ENCODE assay signal across 10 mouse cellular contexts in the genomic region with DNA sequence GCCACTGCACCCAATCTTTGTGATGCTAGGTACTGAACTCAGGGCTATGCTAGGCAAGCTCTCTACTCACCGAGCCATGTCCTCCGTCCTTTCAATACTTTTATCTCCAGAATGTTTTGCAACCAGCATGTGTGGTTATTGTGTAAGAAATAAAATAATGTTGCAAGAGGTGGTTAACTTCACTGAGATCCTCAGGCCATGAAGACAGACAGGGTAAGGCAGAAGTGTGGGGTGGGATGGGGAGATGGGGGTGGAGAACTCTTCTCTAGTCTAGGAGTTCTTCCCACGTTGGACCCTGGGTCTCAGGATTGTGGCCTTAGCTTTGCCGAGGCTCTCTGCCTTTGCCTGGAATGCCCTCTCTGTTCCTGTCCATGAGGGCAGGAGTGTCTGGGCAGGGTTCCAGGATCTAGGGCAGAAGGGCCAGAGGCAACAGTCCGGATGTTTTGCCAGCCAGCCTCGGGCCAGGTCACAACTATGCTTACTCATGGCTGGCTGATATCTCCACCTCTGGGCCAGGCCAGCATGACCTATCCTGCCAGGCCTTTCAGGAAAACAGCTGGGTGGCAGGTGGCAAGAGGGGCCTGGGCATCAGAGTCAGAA. TPM values are rescaled to one million over a fixed set of nuclear protein-coding genes. Genes with fewer than 3 reads are reported as not detected.
DNase-seq lines count a peak whose midpoint lies in the region; ATAC-seq and TF ChIP-seq lines count a peak whose summit lies in the region.
"Had no signal": no experiment of that assay in that cellular context is flagged by ENCODE, and none has a peak within 500 bp of the region (broad histone marks: within the 10 kb centered on the region; RNA-seq: fewer than 3 reads in every experiment).

No protein-coding gene starts in this region.

- TF ChIP-seq CTCF in liver, postnatal 0 days (IDR thresholded peaks at IDR 0.05; ENCODE audit: low read depth) = no peak

- H3K27ac ChIP-seq in heart, embryonic 11.5 days (ENCODE audit: low read depth, low read length) = no peak overlapping the region
- peak overlapping the region; percentile 74 for H3K27ac ChIP-seq in liver, postnatal 0 days (ENCODE audit: low read depth)
- H3K27ac ChIP-seq in hindbrain, embryonic 12.5 days = no peak overlapping the region

- H3K9ac ChIP-seq in heart, embryonic 11.5 days (ENCODE audit: low read depth, low read length) = no peak overlapping the region
- no peak overlapping the region for H3K9ac ChIP-seq in liver, postnatal 0 days (replicated peaks)
- H3K9ac ChIP-seq in hindbrain, embryonic 12.5 days = no peak overlapping the region

- DNase-seq in heart, adult 11 months = peak; percentile 98
- peak; percentile 40 for DNase-seq in Muller cell, postnatal 12 days (ENCODE audit: inconsistent ontology term)
- peak; percentile 62 for DNase-seq in gastrocnemius, postnatal 10 days
- peak; percentile 79 for DNase-seq in liver, postnatal 0 days
- DNase-seq in right cerebral cortex, postnatal 4 days = no peak
- DNase-seq: retina, postnatal 1 day had no signal

- no peak for ATAC-seq in heart, embryonic 11.5 days (replicated peaks; ENCODE audit: insufficient number of reproducible peaks, low FRiP score, low TSS enrichment)
- peak; percentile 97 for ATAC-seq in liver, postnatal 0 days
- ATAC-seq in hindbrain, embryonic 12.5 days (ENCODE audit: low FRiP score) = no peak
- no peak for ATAC-seq in CD4-positive, CD25-positive, alpha-beta regulatory T cell, adult 4 months
- ATAC-seq: forebrain, embryonic 16.5 days had no signal

- H3K9me3 ChIP-seq in heart, embryonic 11.5 days (replicated peaks; ENCODE audit: control insufficient read depth, low read length) = no peaks in the 10 kb centered on the region
- H3K9me3 ChIP-seq in liver, postnatal 0 days (ENCODE audit: low read length) = no peaks in the 10 kb centered on the region
- no peaks in the 10 kb centered on the region for H3K9me3 ChIP-seq in hindbrain, embryonic 12.5 days (replicated peaks)

- no peak overlapping the region for H3K4me2 ChIP-seq in heart, embryonic 11.5 days
- no peak overlapping the region for H3K4me2 ChIP-seq in liver, postnatal 0 days (ENCODE audit: low read depth, low read length)
- no peak overlapping the region for H3K4me2 ChIP-seq in hindbrain, embryonic 12.5 days (replicated peaks)

- TF ChIP-seq EP300 in liver, postnatal 0 days (IDR thresholded peaks at IDR 0.05; ENCODE audit: low read depth) = no peak

- no peaks in the 10 kb centered on the region; the same call in 1 of the 2 replicates for H3K27me3 ChIP-seq in heart, embryonic 11.5 days (ENCODE audit: control insufficient read depth, insufficient read depth, low read length)
- H3K27me3 ChIP-seq in liver, postnatal 0 days (ENCODE audit: insufficient read depth, low read length) = no peaks in the 10 kb centered on the region
- no peaks in the 10 kb centered on the region; the same call in 1 of the 2 replicates for H3K27me3 ChIP-seq in hindbrain, embryonic 12.5 days

- H3K36me3 ChIP-seq in heart, embryonic 11.5 days (ENCODE audit: control insufficient read depth, insufficient read depth, low read length) = no peaks in the 10 kb centered on the region
- no peaks in the 10 kb centered on the region for H3K36me3 ChIP-seq in liver, postnatal 0 days (replicated peaks; ENCODE audit: insufficient read depth, low read length)
- no peaks in the 10 kb centered on the region for H3K36me3 ChIP-seq in hindbrain, embryonic 12.5 days

- H3K4me1 ChIP-seq in heart, embryonic 11.5 days (ENCODE audit: control insufficient read depth, insufficient read depth, low read length) = peaks cover 4% of the 10 kb centered on the region; the same call in 1 of the 2 replicates
- H3K4me1 ChIP-seq in liver, postnatal 0 days (ENCODE audit: insufficient read depth) = 0 out of 2 replicates have a peak, but pooled peaks cover 3% of the 10 kb centered on the region
- H3K4me1 ChIP-seq in hindbrain, embryonic 12.5 days = peaks cover 15% of the 10 kb centered on the region

- no peak overlapping the region for H3K4me3 ChIP-seq in heart, embryonic 11.5 days (ENCODE audit: low read depth, low read length)
- no peak overlapping the region for H3K4me3 ChIP-seq in liver, postnatal 0 days (ENCODE audit: low read depth, low read length)
- H3K4me3 ChIP-seq in hindbrain, embryonic 12.5 days = no peak overlapping the region

- 62% methylated on average over 6 of the region's 6 CpGs for WGBS in heart, embryonic 11.5 days (ENCODE audit: insufficient replicate concordance)
- WGBS in liver, postnatal 0 days (ENCODE audit: insufficient replicate concordance) = 37% methylated on average over 6 of the region's 6 CpGs
- WGBS in hindbrain, embryonic 12.5 days = 85% methylated on average over 6 of the region's 6 CpGs

RNA-seq across cellular contexts. Expression of a gene that starts 33.7 kb away (rescaled TPM):
- polyA plus RNA-seq in heart, embryonic 11.5 days (2014; fragmentation: Nextera tagmentation; extraction: Ambion mirVana) = 0.46 and 0.66 TPM in 2 replicates
- total RNA-seq in gastrocnemius, postnatal 10 days (2021) = under 1 TPM; 0.14 to 0.16 TPM
- 0.11 TPM in 2 replicates for polyA plus RNA-seq in liver, postnatal 0 days (2015; fragmentation: Nextera tagmentation; extraction: Ambion mirVana)
- polyA plus RNA-seq in hindbrain, embryonic 12.5 days (2016; fragmentation: Nextera tagmentation; extraction: Ambion mirVana) = 47.7 and 50.9 TPM in 2 replicates
- under 1 TPM in 1 of 2 experiments, not detected in 1; 0.12 TPM for polyA plus RNA-seq in CD4-positive, CD25-positive, alpha-beta regulatory T cell, adult 4 months (2017; shearing (Covaris generic))

RNA-seq across cellular contexts. Expression of a gene that starts 43.0 kb away (rescaled TPM):
- 11.4 and 14.2 TPM in 2 replicates for polyA plus RNA-seq in heart, embryonic 11.5 days (2014; fragmentation: Nextera tagmentation; extraction: Ambion mirVana)
- 10 to 100 TPM; 25.0 to 33.1 TPM for total RNA-seq in gastrocnemius, postnatal 10 days (2021)
- 1.9 and 2.3 TPM in 2 replicates for polyA plus RNA-seq in liver, postnatal 0 days (2015; fragmentation: Nextera tagmentation; extraction: Ambion mirVana)
- polyA plus RNA-seq in hindbrain, embryonic 12.5 days (2016; fragmentation: Nextera tagmentation; extraction: Ambion mirVana) = 26.5 and 27.6 TPM in 2 replicates
- polyA plus RNA-seq in CD4-positive, CD25-positive, alpha-beta regulatory T cell, adult 4 months (2017; shearing (Covaris generic)) = under 1 TPM; 0.17 to 0.46 TPM

Comparison
In these comparisons a context has a peak if more than half of its experiments do, and no peak if none do; other contexts are left out.
1. RNA of a gene that starts 33.7 kb away (polyA plus RNA-seq): 47.7 to 50.9 TPM in hindbrain, embryonic 12.5 days; 0.46 to 0.66 TPM in heart, embryonic 11.5 days, 0.12 TPM in CD4-positive, CD25-positive, alpha-beta regulatory T cell, adult 4 months and 0.11 TPM in liver, postnatal 0 days; every median in the first group is over 10 times any median in the second.